Mouse (Mus musculus): ENCODE results near the gene Erp27. TPM values are rescaled to one million over a fixed set of nuclear protein-coding genes. Genes with fewer than 3 reads are reported as not detected.
"Not testable (repeated sequence)": the region's sequence is repeated elsewhere in the genome, so short reads cannot be mapped to it uniquely, and the experiment has no call there.

The Erp27 gene
- total and polyA plus RNA-seq, 3 experiments, result 0.39 TPM; not detected in 2

DNA sequence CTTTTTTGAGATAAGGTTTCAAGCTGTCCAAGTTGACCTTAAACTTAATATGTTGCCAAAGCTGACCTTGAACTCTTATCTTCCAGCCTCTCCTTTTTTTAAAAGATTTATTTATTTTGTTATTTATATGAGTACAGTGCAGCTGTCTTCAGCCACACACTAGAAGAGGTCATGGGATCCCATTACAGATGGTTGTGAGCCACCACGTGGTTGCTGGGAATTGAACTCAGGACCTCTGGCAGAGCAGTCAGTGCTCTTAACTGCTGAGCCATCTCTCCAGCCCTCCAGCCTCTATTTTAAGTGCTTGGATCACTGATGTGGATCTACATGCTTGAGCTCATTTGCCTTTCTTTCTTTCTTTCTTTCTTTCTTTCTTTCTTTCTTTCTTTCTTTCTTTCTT lies 37.2 kb downstream of the Erp27 start:
- not testable (repeated sequence) for DNase-seq (ENCODE audit: low read depth, low spot score); H3K4me1 ChIP-seq (ENCODE audit: control insufficient read depth in 1 of 2, insufficient read depth in 2 of 2, low read length in 2 of 2); H3K27ac ChIP-seq (ENCODE audit: control insufficient read depth, low read depth, low read length); H3K79me2 ChIP-seq (ENCODE audit: control insufficient read depth, insufficient read depth, low read length, poor library complexity); H3K27me3 ChIP-seq (ENCODE audit: control insufficient read depth in 1 of 2, insufficient read depth in 2 of 2, low read length in 2 of 2); H3K4me3 ChIP-seq (ENCODE audit: control insufficient read depth in 1 of 2, insufficient read depth in 1 of 2, low read depth in 2 of 2, low read length in 2 of 2); H3K9ac ChIP-seq (ENCODE audit: control insufficient read depth, low read depth, low read length, poor library complexity, severe bottlenecking); H3K36me3 ChIP-seq (ENCODE audit: control insufficient read depth in 1 of 2, insufficient read depth in 2 of 2, low read length in 2 of 2); H3K9me3 ChIP-seq (replicated peaks; ENCODE audit: insufficient read depth, low read length)

DNA sequence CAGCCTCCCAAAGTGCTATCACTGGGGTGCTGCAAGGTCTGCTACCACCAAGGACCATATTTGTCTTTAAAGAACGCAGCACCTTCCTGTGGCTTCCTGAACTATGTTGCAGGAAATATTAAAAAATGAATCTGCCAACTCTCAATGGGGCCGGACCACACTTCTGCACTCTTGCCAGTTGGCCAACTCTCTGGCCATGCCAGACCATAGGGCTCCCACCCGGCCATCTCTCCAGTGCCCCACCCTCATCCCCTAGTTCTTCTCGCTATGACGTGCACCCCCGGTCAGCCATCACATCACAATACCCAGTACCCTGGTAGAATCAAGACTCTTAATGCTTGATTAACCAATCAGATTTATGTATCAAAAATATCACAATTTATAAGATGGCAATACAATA lies 38.0 kb downstream of the Erp27 start:
- Histone ChIP-seq H3K4me1 (ENCODE audit: control insufficient read depth in 1 of 2, insufficient read depth in 2 of 2, low read length in 2 of 2) (no peaks in the 10 kb centered on the region), H3K9me3 (replicated peaks; ENCODE audit: insufficient read depth, low read length) (no peaks in the 10 kb centered on the region), H3K27ac (ENCODE audit: control insufficient read depth, low read depth, low read length) (no peak overlapping the region), H3K4me3 (ENCODE audit: control insufficient read depth in 1 of 2, insufficient read depth in 1 of 2, low read depth in 2 of 2, low read length in 2 of 2) (no peak overlapping the region), H3K36me3 (ENCODE audit: control insufficient read depth in 1 of 2, insufficient read depth in 2 of 2, low read length in 2 of 2) (no peaks in the 10 kb centered on the region), H3K27me3 (ENCODE audit: control insufficient read depth in 1 of 2, insufficient read depth in 2 of 2, low read length in 2 of 2) (peaks cover 0 to 2% of the 10 kb centered on the region in 2 experiments; a peak in 1 of 4 replicates), H3K79me2 (ENCODE audit: control insufficient read depth, insufficient read depth, low read length, poor library complexity) (no peaks in the 10 kb centered on the region), H3K9ac (ENCODE audit: control insufficient read depth, low read depth, low read length, poor library complexity, severe bottlenecking) (no peak overlapping the region)
- DNase-seq (ENCODE audit: low read depth, low spot score), result no peak
- TF ChIP-seq ELF1 (IDR thresholded peaks at IDR 0.05; ENCODE audit: low read depth, low read length) (no peak), BHLHE40 (IDR thresholded peaks at IDR 0.05; ENCODE audit: borderline replicate concordance, low read depth, low read length) (no peak), RAD21 (IDR thresholded peaks at IDR 0.05; ENCODE audit: low read depth, low read length) (no peak), MAX (IDR thresholded peaks at IDR 0.05; ENCODE audit: low read length) (no peak), ETS1 (IDR thresholded peaks at IDR 0.05; ENCODE audit: low read depth, low read length) (no peak), MXI1 (IDR thresholded peaks at IDR 0.05; ENCODE audit: low read depth, low read length) (no peak), SIN3A (IDR thresholded peaks at IDR 0.05; ENCODE audit: low read length) (no peak), CHD2 (IDR thresholded peaks at IDR 0.05; ENCODE audit: low read length) (no peak), UBTF (IDR thresholded peaks at IDR 0.05; ENCODE audit: borderline replicate concordance, insufficient read depth, low read depth, low read length) (no peak), CTCF (IDR thresholded peaks at IDR 0.05 in 2 of 3, conservative IDR thresholded peaks at IDR 0.05 in 1 of 3; ENCODE audit: control insufficient read depth in 1 of 3, insufficient read depth in 1 of 3, low read depth in 2 of 3, low read length in 3 of 3, poor library complexity in 1 of 3, severe bottlenecking in 1 of 3) (no peak), POLR2AphosphoS5 (IDR thresholded peaks at IDR 0.05; ENCODE audit: borderline replicate concordance, low read depth, low read length) (no peak)

DNA sequence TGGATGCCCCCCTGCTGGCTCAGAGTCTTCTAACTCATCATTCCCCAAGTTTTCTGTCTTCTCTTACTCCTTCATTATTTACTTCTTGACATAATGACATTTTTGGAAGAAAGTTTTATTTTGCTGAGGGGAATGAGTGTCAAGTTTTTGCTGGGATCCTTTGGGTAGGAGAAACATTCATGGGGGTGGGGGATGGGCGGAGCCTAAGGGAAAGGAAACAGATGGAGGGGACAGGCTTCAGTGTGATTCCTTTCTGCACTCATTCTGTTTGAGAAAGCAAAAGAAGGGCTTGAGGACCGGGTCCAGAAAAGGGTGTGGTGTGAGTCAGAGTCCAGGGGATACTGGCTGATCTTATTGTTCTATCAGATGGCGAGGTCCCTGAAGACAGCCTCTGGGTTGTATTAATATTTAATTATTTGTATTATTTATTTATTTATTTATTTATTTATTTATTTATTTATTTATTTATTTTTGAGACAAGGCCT lies 38.5 kb downstream of the Erp27 start:
- no peak overlapping the region for H3K27ac ChIP-seq (ENCODE audit: control insufficient read depth, low read depth, low read length)
- DNase-seq (ENCODE audit: low read depth, low spot score), result no peak
- no peaks in the 10 kb centered on the region for H3K79me2 ChIP-seq (ENCODE audit: control insufficient read depth, insufficient read depth, low read length, poor library complexity)
- no peaks in the 10 kb centered on the region for H3K9me3 ChIP-seq (replicated peaks; ENCODE audit: insufficient read depth, low read length)
- no peaks in the 10 kb centered on the region for H3K4me1 ChIP-seq (ENCODE audit: control insufficient read depth in 1 of 2, insufficient read depth in 2 of 2, low read length in 2 of 2)
- TF ChIP-seq USF2 (IDR thresholded peaks at IDR 0.05; ENCODE audit: borderline replicate concordance in 1 of 2, insufficient read depth in 1 of 2, low read depth in 1 of 2, low read length in 2 of 2) (no peak), SIN3A (IDR thresholded peaks at IDR 0.05; ENCODE audit: low read length) (no peak), RAD21 (IDR thresholded peaks at IDR 0.05; ENCODE audit: low read depth, low read length) (no peak), BHLHE40 (IDR thresholded peaks at IDR 0.05; ENCODE audit: borderline replicate concordance, low read depth, low read length) (no peak), MEF2A (IDR thresholded peaks at IDR 0.05; ENCODE audit: extremely low read depth, insufficient replicate concordance, low read depth, low read length, poor library complexity, severe bottlenecking) (no peak), MAZ (IDR thresholded peaks at IDR 0.05; ENCODE audit: low read depth, low read length) (no peak), MXI1 (IDR thresholded peaks at IDR 0.05; ENCODE audit: low read depth, low read length) (no peak), MYB (IDR thresholded peaks at IDR 0.05; ENCODE audit: low read depth, low read length) (no peak), CHD2 (IDR thresholded peaks at IDR 0.05; ENCODE audit: low read length) (no peak), POLR2AphosphoS5 (IDR thresholded peaks at IDR 0.05; ENCODE audit: borderline replicate concordance, low read depth, low read length) (no peak), GABPA (IDR thresholded peaks at IDR 0.05; ENCODE audit: low read depth, low read length) (no peak), CTCF (IDR thresholded peaks at IDR 0.05 in 2 of 3, conservative IDR thresholded peaks at IDR 0.05 in 1 of 3; ENCODE audit: control insufficient read depth in 1 of 3, insufficient read depth in 1 of 3, low read depth in 2 of 3, low read length in 3 of 3, poor library complexity in 1 of 3, severe bottlenecking in 1 of 3) (no peak), TAL1 (IDR thresholded peaks at IDR 0.05; ENCODE audit: low read length) (no peak), E2F4 (IDR thresholded peaks at IDR 0.05; ENCODE audit: borderline replicate concordance, low read depth, low read length) (no peak), SMC3 (IDR thresholded peaks at IDR 0.05; ENCODE audit: low read depth, low read length) (no peak), NELFE (IDR thresholded peaks at IDR 0.05; ENCODE audit: low read depth, low read length) (no peak), EP300 (IDR thresholded peaks at IDR 0.05; ENCODE audit: low read depth in 1 of 2, low read length in 2 of 2) (no peak), POLR2AphosphoS2 (IDR thresholded peaks at IDR 0.05; ENCODE audit: low read length) (no peak), ELF1 (IDR thresholded peaks at IDR 0.05; ENCODE audit: low read depth, low read length) (no peak)
- no peak overlapping the region for H3K4me3 ChIP-seq (ENCODE audit: control insufficient read depth in 1 of 2, insufficient read depth in 1 of 2, low read depth in 2 of 2, low read length in 2 of 2)
- H3K27me3 ChIP-seq (ENCODE audit: control insufficient read depth in 1 of 2, insufficient read depth in 2 of 2, low read length in 2 of 2), result peaks cover 0 to 2% of the 10 kb centered on the region in 2 experiments; a peak in 1 of 4 replicates
- no peaks in the 10 kb centered on the region for H3K36me3 ChIP-seq (ENCODE audit: control insufficient read depth in 1 of 2, insufficient read depth in 2 of 2, low read length in 2 of 2)
- no peak overlapping the region for H3K9ac ChIP-seq (ENCODE audit: control insufficient read depth, low read depth, low read length, poor library complexity, severe bottlenecking)
